Mouse (Mus musculus): ENCODE measurements at regions not wholly inside any gene's neighbourhood (a gene's known extent, or its start where the extent isn't known, plus 50 kb on each side); places are given as distances from the start of the nearest gene placed in this dataset.

- Histone ChIP-seq H3K4me1 (peaks cover 8% of the 10 kb centered on the region; the same call in 1 of the 2 replicates), H3K9ac (no peak overlapping the region), H3K4me3 (no peak overlapping the region), H3K27ac (no peak overlapping the region), H3K9me3 (replicated peaks) (0 out of 2 replicates have a peak, but pooled peaks cover 5% of the 10 kb centered on the region), H3K27me3 (replicated peaks) (peaks cover 67% of the 10 kb centered on the region), H3K36me3 (no peaks in the 10 kb centered on the region), H3K4me2 (no peak overlapping the region)
- no peak for ATAC-seq
- 31% methylated on average over 7 of the region's 7 CpGs for WGBS (ENCODE audit: insufficient replicate concordance)
Observed at GRCm38 (mm10) chr11:117036977-117037376, 78.0 kb upstream of the Sec14l1 start.

GRCm38 (mm10) chr11:117038282-117039106 is 76.5 kb upstream of the Sec14l1 start:
- Histone ChIP-seq H3K27ac (no peak overlapping the region), H3K4me2 (peak overlapping the region; percentile 4; the same call in 1 of the 2 replicates), H3K9ac (no peak overlapping the region), H3K4me1 (peaks cover 7% of the 10 kb centered on the region; the same call in 1 of the 2 replicates), H3K9me3 (replicated peaks) (no peaks in the 10 kb centered on the region), H3K27me3 (replicated peaks) (peaks cover 82% of the 10 kb centered on the region), H3K36me3 (no peaks in the 10 kb centered on the region), H3K4me3 (no peak overlapping the region)
- ATAC-seq = no peak; the same call in 1 of the 2 replicates
- WGBS (ENCODE audit: insufficient replicate concordance) = 44% methylated on average over 20 of the region's 20 CpGs

- H3K27me3 ChIP-seq (replicated peaks) = peaks cover 87% of the 10 kb centered on the region
- H3K4me3 ChIP-seq = no peak overlapping the region
- 7% methylated on average over 4 of the region's 4 CpGs for WGBS (ENCODE audit: insufficient replicate concordance)
- H3K36me3 ChIP-seq = no peaks in the 10 kb centered on the region
- no peak overlapping the region for H3K9ac ChIP-seq
- no peak overlapping the region for H3K27ac ChIP-seq
- no peaks in the 10 kb centered on the region for H3K9me3 ChIP-seq (replicated peaks)
- peaks cover 7% of the 10 kb centered on the region; the same call in 1 of the 2 replicates for H3K4me1 ChIP-seq
- ATAC-seq = no peak
- no peak overlapping the region for H3K4me2 ChIP-seq
Observed at GRCm38 (mm10) chr11:117040829-117041228, 74.1 kb upstream of the Sec14l1 start.

- Histone ChIP-seq H3K4me1 (peaks cover 7% of the 10 kb centered on the region; the same call in 1 of the 2 replicates), H3K27ac (no peak overlapping the region), H3K36me3 (no peaks in the 10 kb centered on the region), H3K4me2 (no peak overlapping the region), H3K9ac (no peak overlapping the region), H3K9me3 (replicated peaks) (no peaks in the 10 kb centered on the region), H3K4me3 (no peak overlapping the region), H3K27me3 (replicated peaks) (peaks cover 73% of the 10 kb centered on the region)
- ATAC-seq = no peak
- WGBS (ENCODE audit: insufficient replicate concordance) = 73% methylated on average over 5 of the region's 5 CpGs
Observed at GRCm38 (mm10) chr11:117042336-117042735, 72.6 kb upstream of the Sec14l1 start.

GRCm38 (mm10) chr11:117043524-117043923 is 71.4 kb upstream of the Sec14l1 start:
- ATAC-seq = no peak
- Histone ChIP-seq H3K9me3 (replicated peaks) (no peaks in the 10 kb centered on the region; the same call in 1 of the 2 replicates), H3K27me3 (replicated peaks) (peaks cover 68% of the 10 kb centered on the region), H3K4me3 (no peak overlapping the region), H3K4me1 (peaks cover under 1% of the 10 kb centered on the region; the same call in 1 of the 2 replicates), H3K27ac (no peak overlapping the region), H3K9ac (no peak overlapping the region), H3K36me3 (no peaks in the 10 kb centered on the region), H3K4me2 (no peak overlapping the region)
- 6% methylated on average over 8 of the region's 8 CpGs for WGBS (ENCODE audit: insufficient replicate concordance)

GRCm38 (mm10) chr11:117044731-117045130 is 70.2 kb upstream of the Sec14l1 start:
- no peak for ATAC-seq
- Histone ChIP-seq H3K4me3 (no peak overlapping the region), H3K9me3 (replicated peaks) (peaks cover 6% of the 10 kb centered on the region), H3K4me1 (no peaks in the 10 kb centered on the region; the same call in 1 of the 2 replicates), H3K27ac (no peak overlapping the region), H3K9ac (no peak overlapping the region), H3K27me3 (replicated peaks) (peaks cover 59% of the 10 kb centered on the region), H3K4me2 (no peak overlapping the region), H3K36me3 (no peaks in the 10 kb centered on the region)
- WGBS (ENCODE audit: insufficient replicate concordance) = 65% methylated on average over 1 of the region's 1 CpGs

GRCm38 (mm10) chr11:117046636-117047035 is 68.3 kb upstream of the Sec14l1 start:
- 83% methylated on average over 5 of the region's 5 CpGs for WGBS (ENCODE audit: insufficient replicate concordance)
- H3K4me2 ChIP-seq = no peak overlapping the region
- no peak overlapping the region for H3K4me3 ChIP-seq
- no peaks in the 10 kb centered on the region; the same call in 1 of the 2 replicates for H3K4me1 ChIP-seq
- no peak for ATAC-seq
- H3K27me3 ChIP-seq (replicated peaks) = peaks cover 40% of the 10 kb centered on the region
- H3K36me3 ChIP-seq = no peaks in the 10 kb centered on the region
- H3K9me3 ChIP-seq (replicated peaks) = peaks cover 10% of the 10 kb centered on the region
- no peak overlapping the region for H3K27ac ChIP-seq
- no peak overlapping the region for H3K9ac ChIP-seq

- no peak overlapping the region for H3K4me2 ChIP-seq
- no peak overlapping the region for H3K4me3 ChIP-seq
- H3K36me3 ChIP-seq = no peaks in the 10 kb centered on the region
- ATAC-seq = no peak
- H3K27me3 ChIP-seq (replicated peaks) = peaks cover 33% of the 10 kb centered on the region
- 49% methylated on average over 22 of the region's 22 CpGs for WGBS (ENCODE audit: insufficient replicate concordance)
- H3K9ac ChIP-seq = no peak overlapping the region
- no peak overlapping the region for H3K27ac ChIP-seq
- peaks cover 10% of the 10 kb centered on the region for H3K9me3 ChIP-seq (replicated peaks)
- no peaks in the 10 kb centered on the region; the same call in 1 of the 2 replicates for H3K4me1 ChIP-seq
Observed at GRCm38 (mm10) chr11:117047172-117047950, 67.6 kb upstream of the Sec14l1 start.

- 67% methylated on average over 3 of the region's 3 CpGs for WGBS (ENCODE audit: insufficient replicate concordance)
Observed at GRCm38 (mm10) chr11:117048911-117049310, 66.1 kb upstream of the Sec14l1 start.

GRCm38 (mm10) chr11:117050788-117051187 is 64.2 kb upstream of the Sec14l1 start:
- Histone ChIP-seq H3K4me2 (no peak overlapping the region), H3K27ac (no peak overlapping the region), H3K4me1 (no peaks in the 10 kb centered on the region; the same call in 1 of the 2 replicates), H3K36me3 (no peaks in the 10 kb centered on the region), H3K4me3 (no peak overlapping the region), H3K9me3 (replicated peaks) (peaks cover 10% of the 10 kb centered on the region), H3K27me3 (replicated peaks) (peaks cover 7% of the 10 kb centered on the region; the same call in 1 of the 2 replicates), H3K9ac (no peak overlapping the region)
- WGBS (ENCODE audit: insufficient replicate concordance) = 72% methylated on average over 7 of the region's 7 CpGs
- no peak for ATAC-seq

More at GRCm38 (mm10) chr11:117048911-117049310, 66.1 kb upstream of the Sec14l1 start:
- ATAC-seq = no peak
- Histone ChIP-seq H3K4me2 (no peak overlapping the region), H3K4me1 (no peaks in the 10 kb centered on the region; the same call in 1 of the 2 replicates), H3K9me3 (replicated peaks) (peaks cover 10% of the 10 kb centered on the region), H3K27me3 (replicated peaks) (peaks cover 17% of the 10 kb centered on the region; the same call in 1 of the 2 replicates), H3K36me3 (no peaks in the 10 kb centered on the region), H3K9ac (no peak overlapping the region), H3K27ac (no peak overlapping the region), H3K4me3 (no peak overlapping the region)

- Histone ChIP-seq H3K9ac (no peak overlapping the region), H3K9me3 (replicated peaks) (no peaks in the 10 kb centered on the region), H3K4me2 (no peak overlapping the region), H3K4me1 (peaks cover 35% of the 10 kb centered on the region), H3K36me3 (no peaks in the 10 kb centered on the region), H3K27me3 (replicated peaks) (peaks cover 12% of the 10 kb centered on the region; the same call in 1 of the 2 replicates), H3K4me3 (no peak overlapping the region), H3K27ac (no peak overlapping the region)
- no peak for ATAC-seq
- 10% methylated on average over 9 of the region's 9 CpGs for WGBS (ENCODE audit: insufficient replicate concordance)
Observed at GRCm38 (mm10) chr11:117056958-117057357, 58.0 kb upstream of the Sec14l1 start.

GRCm38 (mm10) chr11:117057451-117057850 is 57.5 kb upstream of the Sec14l1 start:
- Histone ChIP-seq H3K4me1 (peaks cover 35% of the 10 kb centered on the region), H3K27me3 (replicated peaks) (peaks cover 16% of the 10 kb centered on the region; the same call in 1 of the 2 replicates), H3K9me3 (replicated peaks) (no peaks in the 10 kb centered on the region), H3K36me3 (no peaks in the 10 kb centered on the region), H3K4me2 (no peak overlapping the region), H3K27ac (no peak overlapping the region), H3K4me3 (no peak overlapping the region), H3K9ac (no peak overlapping the region)
- ATAC-seq = no peak
- WGBS (ENCODE audit: insufficient replicate concordance) = 28% methylated on average over 7 of the region's 7 CpGs
